Mouse (Mus musculus) lung, postnatal 36 days (tissue): Measurements from ENCODE around the gene Olfr606.
"Not testable (repeated sequence)": the region's sequence is repeated elsewhere in the genome, so short reads cannot be mapped to it uniquely, and the experiment has no call there.

Experiments used
- DNase-seq: peaks from one replicate; pipeline ENCODE4 v3.0.0; 2022; ENCODE audit warnings: mixed read lengths

Gene Olfr606

DNA sequence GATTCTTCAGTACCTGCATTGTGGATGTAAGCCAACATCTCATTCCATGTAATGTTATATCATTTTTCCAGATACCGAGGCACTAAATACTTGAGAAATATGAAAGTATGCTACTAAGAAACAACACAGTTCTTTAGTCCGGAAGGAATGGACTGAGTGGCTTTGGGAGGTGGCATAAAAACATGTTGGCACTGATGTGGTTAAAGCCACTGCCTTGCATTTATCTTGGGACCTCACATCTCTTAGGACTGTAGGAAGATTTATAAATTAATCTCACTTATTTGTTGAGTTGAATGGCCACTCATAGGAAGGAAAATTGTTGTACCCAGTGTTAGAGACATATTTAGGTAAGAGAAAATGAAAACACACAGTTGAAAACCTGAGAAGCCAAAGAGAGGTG lies at the start of gene Olfr606:
Gene Olfr606 (plus strand): TSS at position 301 of the 400 bp plus-strand sequence.
- DNase-seq: no peak

DNA sequence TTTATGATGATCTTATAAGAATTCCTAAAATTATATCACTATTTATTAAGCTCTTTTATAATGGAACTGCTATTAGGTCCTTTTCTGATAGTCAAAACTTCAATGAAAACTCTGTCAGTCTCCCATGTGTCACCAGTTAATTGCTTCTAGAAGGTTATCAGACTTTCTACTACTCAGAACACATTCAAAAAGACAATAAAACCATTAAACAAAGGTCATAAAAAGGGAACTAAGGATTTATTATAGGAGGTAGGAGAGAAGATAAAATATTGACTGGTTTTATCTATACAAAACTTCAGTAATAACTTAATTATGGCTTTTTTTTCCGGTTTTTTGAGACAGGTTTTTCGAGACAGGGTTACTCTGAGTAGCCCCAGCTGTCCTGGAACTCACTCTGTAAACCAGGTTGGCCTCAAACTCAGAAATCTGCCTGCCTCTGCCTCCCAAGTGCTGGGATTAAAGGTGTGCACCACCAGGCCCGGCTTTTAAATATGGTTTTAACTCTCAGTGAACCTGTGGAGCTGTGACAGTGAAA lies 42.3 kb upstream of the Olfr606 start:
- DNase-seq: not testable (repeated sequence)

DNA sequence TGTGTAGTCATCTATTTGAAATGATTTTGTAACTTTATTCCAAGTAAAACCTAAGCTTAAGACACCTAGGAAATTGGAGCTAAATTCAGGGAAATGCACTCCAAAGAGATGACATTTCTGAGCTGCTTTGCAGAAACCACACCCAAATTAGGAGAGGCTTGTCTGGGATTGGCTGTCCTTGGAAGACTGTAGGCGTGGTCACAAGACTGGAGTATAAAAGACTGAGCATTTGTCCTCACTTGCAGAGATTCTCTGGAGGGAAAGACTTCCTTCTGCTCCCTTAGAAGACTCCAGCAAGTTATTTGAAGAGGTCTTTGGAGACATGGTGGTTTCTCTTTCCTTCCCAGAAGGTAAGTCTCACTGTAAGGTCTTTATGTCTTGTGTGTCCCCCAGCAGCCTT lies 34.1 kb upstream of the Olfr606 start, which contains the start of gene Usp17lc:
Gene Usp17lc (plus strand): TSS at position 301 of the 400 bp plus-strand sequence.
- not testable (repeated sequence) for DNase-seq

DNA sequence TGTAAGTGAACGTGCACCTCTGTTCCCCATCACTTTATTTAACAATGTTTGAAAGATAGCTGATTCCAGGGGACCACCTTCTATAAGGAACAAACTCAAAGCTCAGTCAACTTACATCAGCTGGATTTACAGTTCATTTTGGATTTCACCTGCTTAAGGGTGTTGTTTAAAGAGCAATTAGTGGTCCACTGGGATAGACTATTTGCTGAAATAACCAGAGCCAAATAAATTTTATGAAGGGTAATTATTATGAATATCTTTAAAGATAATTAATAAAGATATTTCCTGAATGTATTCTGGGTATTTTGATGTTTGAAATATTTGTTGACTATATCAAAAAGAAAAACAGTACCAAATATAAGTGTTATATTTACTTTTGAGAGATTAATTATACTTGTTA lies 3.5 kb upstream of the Olfr606 start, which contains the start of gene Olfr605:
Gene Olfr605 (minus strand): TSS at position 101 of the 400 bp plus-strand sequence.
- DNase-seq: no peak

DNA sequence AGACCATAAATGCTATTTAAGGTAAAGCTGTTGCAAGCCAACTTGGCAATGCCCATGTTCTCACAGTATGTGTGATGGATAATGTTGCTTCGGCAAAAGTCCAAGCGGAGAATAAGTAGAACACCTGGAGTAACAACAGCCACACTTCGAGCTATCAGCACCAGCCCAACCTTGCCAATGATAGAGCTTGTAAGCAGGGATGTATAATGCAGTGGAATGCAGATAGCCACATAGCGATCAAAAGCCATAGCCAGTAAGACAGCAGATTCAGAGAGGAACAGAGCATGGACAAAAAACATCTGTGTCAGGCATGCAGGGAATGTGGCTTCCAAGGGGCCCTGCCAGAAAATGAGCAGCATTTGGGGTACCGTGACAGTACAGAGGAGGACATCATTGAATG lies 11.7 kb downstream of the Olfr606 start:
- no peak for DNase-seq

DNA sequence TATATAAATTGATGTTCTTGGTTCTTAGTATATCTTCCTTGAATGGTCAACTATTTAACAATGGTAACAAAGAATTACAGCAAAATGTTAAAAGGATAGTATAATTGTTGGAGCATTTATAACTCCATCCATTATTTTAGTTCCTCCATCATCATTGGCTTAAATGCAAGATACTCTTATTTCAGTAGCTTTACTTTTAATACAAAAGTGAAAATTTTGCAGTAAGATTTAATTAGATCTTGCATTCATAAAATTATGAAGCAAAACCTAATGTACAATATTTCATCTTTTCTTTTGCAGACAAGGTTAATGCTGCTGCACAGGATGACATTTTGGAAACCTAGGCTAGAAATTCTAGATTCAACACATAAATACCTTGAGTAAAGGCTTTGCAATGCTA lies 20.7 kb downstream of the Olfr606 start, which contains the start of gene Olfr608:
Gene Olfr608 (plus strand): TSS at position 301 of the 400 bp plus-strand sequence.
- DNase-seq: no peak

DNA sequence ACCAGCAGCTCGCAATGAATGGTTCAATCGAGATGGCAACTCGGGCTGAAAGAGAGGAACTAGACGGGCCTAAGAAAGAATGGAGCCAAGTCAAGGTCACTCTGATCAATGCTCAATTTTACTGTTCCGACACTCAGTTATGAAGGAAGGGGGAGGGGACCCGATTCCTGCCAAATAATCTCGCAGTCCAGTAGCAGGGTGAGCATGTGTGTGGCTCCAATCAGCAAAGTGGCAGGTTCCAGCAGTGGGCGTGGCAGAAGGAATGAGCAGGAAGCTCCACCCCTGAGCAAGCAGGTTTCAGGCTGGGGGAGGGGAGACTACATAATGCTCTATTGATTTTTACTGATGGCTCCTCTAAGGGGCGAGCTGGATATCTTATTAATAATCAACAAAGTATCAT lies 28.3 kb downstream of the Olfr606 start:
- DNase-seq: not testable (repeated sequence)

DNA sequence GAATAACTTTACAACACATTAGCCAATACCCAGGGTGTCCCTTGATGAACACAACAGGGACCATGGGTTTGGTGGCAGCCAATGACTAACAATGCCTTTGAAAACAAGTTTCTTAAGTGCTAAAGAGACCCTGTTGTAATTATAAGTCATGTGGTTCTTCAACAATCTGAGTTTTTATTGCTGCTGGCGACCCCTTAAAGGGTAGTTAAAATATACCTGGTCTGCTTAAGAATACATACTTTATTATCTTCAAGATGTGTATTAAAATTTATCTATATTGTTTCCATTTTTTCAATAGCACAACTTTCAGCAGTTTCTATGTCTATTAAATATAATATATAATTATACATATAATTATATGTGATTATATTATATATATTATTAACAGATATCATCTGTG lies 49.1 kb downstream of the Olfr606 start, which contains the start of gene Olfr609:
Gene Olfr609 (minus strand): TSS at position 101 of the 400 bp plus-strand sequence.
- no peak for DNase-seq
